Mouse (Mus musculus) liver, embryonic 14.5 days (tissue): ENCODE measurements around the gene 4930539E08Rik.

ENCODE experiments used
- CTCF ChIP-seq: IDR thresholded peaks from 2 replicates; pipeline ENCODE4 v1.5.1; 2016; ENCODE audit warnings: antibody characterized with exemption, low read depth, control low read depth
- EP300 ChIP-seq: IDR thresholded peaks from 2 replicates; pipeline ENCODE4 v1.6.1; 2016; ENCODE audit warnings: antibody characterized with exemption, low read depth

DNA sequence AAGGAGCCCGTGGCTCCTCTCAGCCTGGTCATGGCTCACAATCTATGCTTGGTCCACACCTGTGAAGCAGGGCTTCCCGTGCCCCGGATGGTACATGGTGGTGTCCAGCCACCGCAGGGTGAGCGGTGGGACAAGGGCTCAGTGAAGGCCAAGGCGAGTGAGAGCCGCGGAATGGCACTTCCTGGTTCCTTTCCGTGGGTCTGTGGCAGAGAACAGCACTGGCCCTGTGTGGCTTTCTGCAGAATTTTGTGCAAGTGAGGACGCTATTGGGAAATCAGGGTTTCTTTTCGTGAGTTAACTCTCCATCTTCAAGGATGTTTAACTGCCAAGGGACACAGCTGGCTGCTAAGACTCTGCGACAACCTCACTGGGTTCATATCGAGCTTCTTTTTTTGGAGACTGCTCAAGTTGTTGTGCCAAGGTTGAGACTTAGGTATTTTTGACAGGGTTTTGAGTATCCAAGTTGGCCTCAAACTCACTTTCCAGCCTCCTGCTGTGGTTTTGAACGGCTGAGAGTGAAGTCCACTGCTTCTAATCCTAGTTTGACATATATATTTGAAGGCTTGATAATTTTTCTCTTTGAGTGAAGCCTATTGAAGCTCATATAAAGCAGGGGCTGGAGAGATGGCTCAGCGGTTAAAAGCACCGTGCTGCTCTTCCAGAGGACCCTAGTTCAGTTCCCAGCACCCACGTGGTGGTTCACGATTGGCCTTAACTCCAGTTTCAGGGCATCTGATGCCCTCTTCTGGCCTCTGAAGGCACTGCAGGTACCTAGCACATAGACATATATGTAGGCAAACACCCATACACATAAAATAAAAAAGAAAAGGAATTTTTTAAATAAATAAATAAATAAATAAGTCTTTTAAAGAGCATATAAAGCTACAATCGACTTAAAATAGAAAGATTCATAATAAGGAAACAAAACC, 32.2 kb upstream of the 4930539E08Rik start:
- TF ChIP-seq CTCF (peak; percentile 48), EP300 (no peak)
